Mouse (Mus musculus) heart, embryonic 12.5 days (tissue): ENCODE data around the gene Gemin6. TPM values are rescaled to one million over a fixed set of nuclear protein-coding genes. Genes with fewer than 3 reads are reported as not detected.
"Not testable (repeated sequence)": the region's sequence is repeated elsewhere in the genome, so short reads cannot be mapped to it uniquely, and the experiment has no call there.

ENCODE experiments used
- ATAC-seq: fragments of 200-750 bp; cut with Nextera tagmentation; 2 replicates; pipeline ENCODE4 v1.8.0; 2017; ENCODE audit warnings: moderate TSS enrichment, moderate library complexity; ENCODE audit not compliant: insufficient number of reproducible peaks, low FRiP score
- H3K27ac ChIP-seq: fragments of 300-500 bp; sonication (generic); 2 replicates; pipeline ENCODE4 v1.5.1; 2016; ENCODE audit warnings: mild to moderate bottlenecking, moderate library complexity; ENCODE audit not compliant: poor library complexity, severe bottlenecking
- H3K27me3 ChIP-seq: fragments of 300-500 bp; sonication (generic); replicated peaks from 2 replicates; pipeline ENCODE4 v1.6.1; 2016; ENCODE audit warnings: mild to moderate bottlenecking, moderate library complexity
- H3K36me3 ChIP-seq: fragments of 300-500 bp; sonication (generic); 2 replicates; pipeline ENCODE4 v1.6.1; 2016; ENCODE audit warnings: mild to moderate bottlenecking, moderate library complexity
- H3K4me1 ChIP-seq: fragments of 300-500 bp; sonication (generic); replicated peaks from 2 replicates; pipeline ENCODE4 v1.6.1; 2016; ENCODE audit warnings: mild to moderate bottlenecking
- H3K4me2 ChIP-seq: fragments of 300-500 bp; sonication (generic); 2 replicates; pipeline ENCODE4 v1.6.1; 2016; ENCODE audit warnings: mild to moderate bottlenecking, moderate library complexity
- H3K4me3 ChIP-seq: fragments of 300-500 bp; sonication (generic); 2 replicates; pipeline ENCODE4 v1.5.1; 2016; ENCODE audit warnings: mild to moderate bottlenecking
- H3K9ac ChIP-seq: fragments of 300-500 bp; sonication (generic); 2 replicates; pipeline ENCODE4 v1.6.1; 2016; ENCODE audit warnings: mild to moderate bottlenecking, moderate library complexity
- H3K9me3 ChIP-seq: fragments of 300-500 bp; sonication (generic); replicated peaks from 2 replicates; pipeline ENCODE4 v1.6.1; 2016; ENCODE audit warnings: mild to moderate bottlenecking, moderate library complexity
- WGBS: fragments of 180-500 bp; shearing (Covaris S2); methylation state at CpG from one replicate; pipeline ENCODE4 v1.1.7; 2016; 5-methylcytosine and 5-hydroxymethylcytosine counted together
- polyA plus RNA-seq: library from polyadenylated mRNA; unstranded; fragments of >200 nt; fragmentation: Nextera tagmentation; extraction: Ambion mirVana; gene quantifications from 2 replicates; pipeline ENCODE4 v1.2.1, GENCODE M21; 2016

Gene Gemin6
- polyA plus RNA-seq, 1 experiment from 2014 or later, result 25.8 TPM

DNA sequence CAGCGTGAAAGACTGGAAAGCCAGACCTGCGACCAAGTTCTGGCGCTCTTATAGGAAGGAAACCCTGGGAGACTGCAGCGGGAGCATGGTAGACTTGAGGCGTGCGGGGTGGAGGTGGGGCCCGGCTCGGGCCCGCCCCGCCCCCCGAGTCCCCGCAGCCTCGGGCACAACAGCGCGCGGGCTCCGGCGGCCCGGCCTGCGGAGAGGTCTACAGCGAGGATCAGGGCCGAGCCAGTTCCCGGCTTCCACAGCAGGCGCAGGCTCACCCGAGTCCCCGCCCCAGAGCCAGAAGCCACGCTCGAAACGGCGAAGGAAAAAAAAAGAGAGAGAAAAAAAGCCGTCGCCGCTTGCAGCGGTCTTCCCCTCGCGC lies 18.0 kb upstream of the Gemin6 start:
- H3K36me3 ChIP-seq, result peaks cover 29% of the 10 kb centered on the region
- H3K27me3 ChIP-seq, result no peaks in the 10 kb centered on the region
- H3K27ac ChIP-seq, result peak overlapping the region; percentile 99
- peaks cover 9% of the 10 kb centered on the region; the same call in 1 of the 2 replicates for H3K4me1 ChIP-seq
- 0% methylated on average over 36 of the region's 36 CpGs for WGBS
- H3K9me3 ChIP-seq, result no peaks in the 10 kb centered on the region
- peak overlapping the region; percentile 95 for H3K4me2 ChIP-seq
- ATAC-seq, result peak; percentile 80
- H3K9ac ChIP-seq, result peak overlapping the region; percentile 97
- peak overlapping the region; percentile 91 for H3K4me3 ChIP-seq

- Histone ChIP-seq H3K4me3 (peak within 1 kb of the TSS; percentile 91), H3K4me2 (peak within 1 kb of the TSS; percentile 95), H3K27ac (peak within 1 kb of the TSS; percentile 99), H3K36me3 (peaks cover 25% of the 10 kb centered on the region), H3K9ac (peak within 1 kb of the TSS; percentile 97), H3K9me3 (no peaks in the 10 kb centered on the region), H3K4me1 (peaks cover 9% of the 10 kb centered on the region; the same call in 1 of the 2 replicates), H3K27me3 (no peaks in the 10 kb centered on the region)
- WGBS, result under 1% methylated on average over 93 of the region's 95 CpGs
- peak; percentile 95 for ATAC-seq
These were observed 17.3 kb upstream of the Gemin6 start, which contains the start of the genes Srsf7 and Ttc39d for GRCm38 (mm10) chr17:80206671-80207581. Gene Srsf7 (minus strand): TSS chr17:80207307. Gene Ttc39d (plus strand): TSS chr17:80207460.

- H3K4me1 ChIP-seq, ATAC-seq, H3K4me2 ChIP-seq, H3K36me3 ChIP-seq, H3K27me3 ChIP-seq, H3K9ac ChIP-seq, H3K4me3 ChIP-seq, H3K9me3 ChIP-seq, H3K27ac ChIP-seq: not testable (repeated sequence)
- WGBS, result 85% methylated on average over 4 of the region's 4 CpGs
These were observed 10.2 kb upstream of the Gemin6 start for GRCm38 (mm10) chr17:80213998-80214397.

- no peak for ATAC-seq
- Histone ChIP-seq H3K4me2 (no peak overlapping the region), H3K27ac (no peak overlapping the region), H3K9ac (no peak overlapping the region), H3K9me3 (no peaks in the 10 kb centered on the region), H3K27me3 (no peaks in the 10 kb centered on the region), H3K36me3 (no peaks in the 10 kb centered on the region), H3K4me1 (0 out of 2 replicates have a peak, but pooled peaks cover 8% of the 10 kb centered on the region), H3K4me3 (no peak overlapping the region)
- 49% methylated on average over 2 of the region's 2 CpGs for WGBS
These were observed 4.1 kb upstream of the Gemin6 start for GRCm38 (mm10) chr17:80220131-80220530.

DNA sequence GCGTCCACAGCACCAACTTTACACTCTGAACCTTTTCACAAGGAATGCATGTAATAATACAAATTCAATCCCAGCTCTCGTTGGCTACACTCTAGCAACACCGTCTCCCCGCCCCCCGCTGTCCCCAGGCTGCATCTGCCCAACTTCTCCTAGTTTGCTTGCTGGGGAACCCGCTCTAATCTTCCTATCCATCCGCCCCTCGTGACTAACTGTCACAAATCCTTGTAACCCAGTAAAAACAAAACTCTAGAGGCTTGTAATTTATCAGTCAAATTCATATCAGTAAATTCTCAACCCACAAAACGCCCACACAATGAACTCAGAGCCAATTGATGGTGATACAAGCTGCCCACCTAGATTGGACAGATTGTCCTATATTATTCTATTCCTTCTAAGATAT lies 3.0 kb upstream of the Gemin6 start:
- Histone ChIP-seq H3K27me3 (no peaks in the 10 kb centered on the region), H3K9me3 (no peaks in the 10 kb centered on the region), H3K4me3 (no peak overlapping the region), H3K27ac (no peak overlapping the region), H3K9ac (no peak overlapping the region), H3K4me2 (no peak overlapping the region), H3K4me1 (0 out of 2 replicates have a peak, but pooled peaks cover 8% of the 10 kb centered on the region), H3K36me3 (no peaks in the 10 kb centered on the region)
- no peak for ATAC-seq
- WGBS, result 62% methylated on average over 9 of the region's 9 CpGs

GRCm38 (mm10) chr17:80221890-80222628 lies 2.2 kb upstream of the Gemin6 start:
- Histone ChIP-seq H3K9ac (no peak overlapping the region), H3K36me3 (no peaks in the 10 kb centered on the region), H3K9me3 (no peaks in the 10 kb centered on the region), H3K4me1 (0 out of 2 replicates have a peak, but pooled peaks cover 8% of the 10 kb centered on the region), H3K27ac (no peak overlapping the region), H3K4me2 (no peak overlapping the region), H3K4me3 (no peak overlapping the region), H3K27me3 (no peaks in the 10 kb centered on the region)
- no peak for ATAC-seq
- WGBS, result 68% methylated on average over 3 of the region's 3 CpGs

GRCm38 (mm10) chr17:80223829-80224228 lies 412 bp upstream of the Gemin6 start:
- peaks cover 13% of the 10 kb centered on the region; the same call in 1 of the 2 replicates for H3K36me3 ChIP-seq
- H3K4me1 ChIP-seq, result 0 out of 2 replicates have a peak, but pooled peaks cover 8% of the 10 kb centered on the region
- WGBS, result 7% methylated on average over 9 of the region's 9 CpGs
- peak overlapping the region; percentile 63 for H3K4me3 ChIP-seq
- H3K4me2 ChIP-seq, result peak overlapping the region; percentile 83
- no peaks in the 10 kb centered on the region for H3K9me3 ChIP-seq
- H3K27ac ChIP-seq, result peak overlapping the region; percentile 86; the same call in 1 of the 2 replicates
- H3K27me3 ChIP-seq, result no peaks in the 10 kb centered on the region
- peak overlapping the region; percentile 78 for H3K9ac ChIP-seq
- ATAC-seq, result peak; percentile 23; the same call in 1 of the 2 replicates

DNA sequence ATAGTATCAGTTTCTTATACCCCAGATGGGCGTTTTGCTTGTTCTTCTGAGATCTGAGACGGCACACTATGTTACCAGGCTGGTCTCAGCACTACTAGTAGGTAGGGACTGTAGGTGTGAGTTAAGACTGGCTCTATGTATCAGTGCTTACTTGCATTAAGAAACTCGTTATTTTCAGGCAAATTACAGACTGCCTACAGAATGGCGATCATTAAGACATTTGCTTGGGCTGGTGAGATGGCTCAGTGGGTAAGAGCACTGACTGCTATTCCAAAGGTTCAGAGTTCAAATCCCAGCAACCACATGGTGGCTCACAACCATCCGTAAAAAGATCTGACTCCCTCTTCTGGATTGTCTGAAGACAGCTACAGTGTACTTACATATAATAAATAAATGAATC lies 901 bp downstream of the Gemin6 start:
- H3K9ac ChIP-seq, result peak overlapping the region; percentile 78
- H3K27me3 ChIP-seq, H3K9me3 ChIP-seq, ATAC-seq, H3K4me1 ChIP-seq: not testable (repeated sequence)
- 54% methylated on average over 5 of the region's 5 CpGs for WGBS
- H3K4me3 ChIP-seq, result peak overlapping the region; percentile 63
- H3K36me3 ChIP-seq, result peaks cover 20% of the 10 kb centered on the region; the same call in 1 of the 2 replicates
- peak overlapping the region; percentile 83 for H3K4me2 ChIP-seq
- peak overlapping the region; percentile 86; the same call in 1 of the 2 replicates for H3K27ac ChIP-seq

- Histone ChIP-seq H3K4me1 (0 out of 2 replicates have a peak, but pooled peaks cover 4% of the 10 kb centered on the region), H3K9me3 (no peaks in the 10 kb centered on the region), H3K27ac (no peak overlapping the region), H3K9ac (no peak overlapping the region), H3K4me2 (no peak overlapping the region), H3K4me3 (no peak overlapping the region), H3K36me3 (peaks cover 20% of the 10 kb centered on the region; the same call in 1 of the 2 replicates), H3K27me3 (no peaks in the 10 kb centered on the region)
- 88% methylated on average over 2 of the region's 2 CpGs for WGBS
- ATAC-seq, result no peak
These were observed 5.2 kb downstream of the Gemin6 start for GRCm38 (mm10) chr17:80229396-80229795.

DNA sequence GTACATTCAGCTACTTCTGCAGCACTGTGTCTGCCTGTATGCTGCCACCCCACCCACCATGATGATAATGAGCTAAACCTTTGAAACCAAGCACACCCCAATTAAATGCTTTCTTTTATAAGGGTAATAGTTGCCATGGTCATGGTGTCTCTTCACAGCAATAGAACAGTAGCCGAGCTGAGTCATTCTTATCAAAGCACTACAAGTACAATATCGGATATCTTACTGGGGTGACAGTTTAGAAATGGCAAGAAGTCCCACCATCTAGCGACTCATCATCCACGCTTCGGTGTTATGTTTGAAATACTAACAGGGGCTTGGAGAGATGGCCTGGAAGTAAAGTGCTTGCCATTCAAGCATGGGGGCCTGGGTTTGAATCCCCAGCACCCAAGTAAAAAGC lies 9.6 kb downstream of the Gemin6 start:
- peaks cover 21% of the 10 kb centered on the region for H3K36me3 ChIP-seq
- H3K9ac ChIP-seq, result no peak overlapping the region
- 90% methylated on average over 5 of the region's 5 CpGs for WGBS
- H3K4me3 ChIP-seq, result no peak overlapping the region
- no peak overlapping the region for H3K27ac ChIP-seq
- no peaks in the 10 kb centered on the region for H3K4me1 ChIP-seq
- ATAC-seq, result no peak
- no peaks in the 10 kb centered on the region for H3K9me3 ChIP-seq
- no peak overlapping the region for H3K4me2 ChIP-seq
- H3K27me3 ChIP-seq, result no peaks in the 10 kb centered on the region

- WGBS, result 81% methylated on average over 7 of the region's 7 CpGs
These were observed 10.1 kb downstream of the Gemin6 start for GRCm38 (mm10) chr17:80234376-80234775.

More at GRCm38 (mm10) chr17:80234376-80234775, 10.1 kb downstream of the Gemin6 start:
- no peak overlapping the region for H3K9ac ChIP-seq
- H3K4me2 ChIP-seq, result no peak overlapping the region
- peaks cover 20% of the 10 kb centered on the region for H3K36me3 ChIP-seq
- no peaks in the 10 kb centered on the region for H3K27me3 ChIP-seq
- no peak overlapping the region for H3K27ac ChIP-seq
- no peaks in the 10 kb centered on the region for H3K4me1 ChIP-seq
- no peak overlapping the region for H3K4me3 ChIP-seq
- H3K9me3 ChIP-seq, result no peaks in the 10 kb centered on the region
- no peak for ATAC-seq
